Mouse (Mus musculus) CH12.LX (cell line): ENCODE measurements around the gene Focad. TPM values are rescaled to one million over a fixed set of nuclear protein-coding genes. Genes with fewer than 3 reads are reported as not detected.

Source experiments
- DNase-seq: peaks from one replicate; pipeline ENCODE4 v3.0.0-alpha.2; 2013; ENCODE audit errors: extremely low read depth
- H3K27ac ChIP-seq: 2 replicates; pipeline ENCODE4 v1.5.1; 2012; ENCODE audit warnings: low read depth, mild to moderate bottlenecking, control low read depth, moderate library complexity; ENCODE audit not compliant: insufficient read depth
- H3K27me3 ChIP-seq: replicated peaks from 2 replicates; pipeline ENCODE3; 2012; ENCODE audit warnings: inconsistent platforms
- H3K36me3 ChIP-seq, 2 experiments: replicated peaks in 1 of 2; 2 replicates each; pipeline versions ENCODE3 to v1.6.1; 2012; ENCODE audit warnings: inconsistent platforms in 1 of 2, low read length in 1 of 2, mild to moderate bottlenecking in 1 of 2, mixed read lengths in 1 of 2, moderate library complexity in 1 of 2; ENCODE audit not compliant: control insufficient read depth in 1 of 2, insufficient read depth in 1 of 2
- H3K4me1 ChIP-seq, 2 experiments: 2 replicates each; pipeline ENCODE4 v1.6.1; 2012; ENCODE audit warnings: inconsistent platforms in 1 of 2, moderate library complexity in 1 of 2; ENCODE audit not compliant: insufficient read depth in 2 of 2, control insufficient read depth in 1 of 2
- H3K4me2 ChIP-seq: 2 replicates; pipeline ENCODE4 v1.6.1; 2012; ENCODE audit warnings: low read depth, mild to moderate bottlenecking, control low read depth; ENCODE audit not compliant: poor library complexity, insufficient read depth, severe bottlenecking
- H3K4me3 ChIP-seq, 3 experiments: fragments of 150-350 bp in 1 of 3; sonication (generic) in 1 of 3; replicated peaks in 1 of 3; 2 replicates each; pipeline versions ENCODE3 to v1.5.1; 2011 to 2012; ENCODE audit warnings: low read depth in 2 of 3, low read length in 2 of 3, mild to moderate bottlenecking in 2 of 3, moderate library complexity in 2 of 3, control low read depth in 1 of 3, improper control_type of control experiment in 1 of 3, inconsistent platforms in 1 of 3, mixed read lengths in 1 of 3; ENCODE audit not compliant: poor library complexity in 1 of 3
- H3K79me2 ChIP-seq: replicated peaks from 2 replicates; pipeline ENCODE4 v1.6.1; 2012; ENCODE audit warnings: mild to moderate bottlenecking, moderate library complexity; ENCODE audit not compliant: control insufficient read depth, poor library complexity, insufficient read depth, severe bottlenecking; ENCODE audit errors: extremely low read depth
- H3K9ac ChIP-seq: 2 replicates; pipeline ENCODE4 v1.6.1; 2012; ENCODE audit warnings: low read depth, mild to moderate bottlenecking, control low read depth, moderate library complexity; ENCODE audit not compliant: insufficient read depth
- H3K9me3 ChIP-seq: replicated peaks from 2 replicates; pipeline ENCODE3; 2012; ENCODE audit warnings: low read length, inconsistent platforms, mixed read lengths
- BHLHE40 ChIP-seq: IDR thresholded peaks from 2 replicates; pipeline ENCODE4 v1.6.1; 2011; ENCODE audit warnings: mild to moderate bottlenecking, low read depth, low read length, improper control_type of control experiment
- CTCF ChIP-seq, 2 experiments: IDR thresholded peaks in 1 of 2; conservative IDR thresholded peaks in 1 of 2; 2 replicates each; pipeline ENCODE4 v1.5.1; 2011 to 2012; ENCODE audit warnings: low read depth in 2 of 2, low read length in 2 of 2, improper control_type of control experiment in 1 of 2, inconsistent platforms in 1 of 2, mild to moderate bottlenecking in 1 of 2, moderate library complexity in 1 of 2
- E2F4 ChIP-seq: IDR thresholded peaks from 2 replicates; pipeline ENCODE4 v1.6.1; 2011; ENCODE audit warnings: low read depth, low read length, improper control_type of control experiment; ENCODE audit not compliant: insufficient replicate concordance
- ELF1 ChIP-seq: IDR thresholded peaks from 2 replicates; pipeline ENCODE4 v1.6.1; 2014; ENCODE audit warnings: low read depth, mild to moderate bottlenecking, inconsistent platforms, low read length, improper control_type of control experiment
- EP300 ChIP-seq: IDR thresholded peaks from 2 replicates; pipeline ENCODE4 v1.6.1; 2011; ENCODE audit warnings: low read length, improper control_type of control experiment
- HCFC1 ChIP-seq: IDR thresholded peaks from 2 replicates; pipeline ENCODE4 v1.6.1; 2012; ENCODE audit warnings: low read depth, mild to moderate bottlenecking, inconsistent platforms, low read length, improper control_type of control experiment
- IRF4 ChIP-seq: IDR thresholded peaks from 2 replicates; pipeline ENCODE4 v1.6.1; 2014; ENCODE audit warnings: low read depth, mild to moderate bottlenecking, inconsistent platforms, low read length, improper control_type of control experiment
- JUN ChIP-seq: IDR thresholded peaks from 2 replicates; pipeline ENCODE4 v1.6.1; 2011; ENCODE audit warnings: low read depth, mild to moderate bottlenecking, low read length, improper control_type of control experiment, moderate library complexity; ENCODE audit not compliant: insufficient read depth
- JUND ChIP-seq: conservative IDR thresholded peaks from 2 replicates; pipeline ENCODE4 v1.6.1; 2011; ENCODE audit warnings: low read depth, low read length, improper control_type of control experiment
- KAT2A ChIP-seq: IDR thresholded peaks from 2 replicates; pipeline ENCODE4 v1.6.1; 2012; ENCODE audit warnings: low read length, improper control_type of control experiment, inconsistent platforms; ENCODE audit not compliant: insufficient replicate concordance
- MAFK ChIP-seq: IDR thresholded peaks from 2 replicates; pipeline ENCODE4 v1.6.1; 2011; ENCODE audit warnings: low read length, improper control_type of control experiment; ENCODE audit not compliant: insufficient replicate concordance
- MAX ChIP-seq: IDR thresholded peaks from 2 replicates; pipeline ENCODE4 v1.6.1; 2011; ENCODE audit warnings: low read length, improper control_type of control experiment
- MEF2A ChIP-seq: IDR thresholded peaks from 2 replicates; pipeline ENCODE4 v1.6.1; 2014; ENCODE audit warnings: low read depth, mild to moderate bottlenecking, inconsistent platforms, low read length, improper control_type of control experiment, borderline replicate concordance
- MXI1 ChIP-seq: IDR thresholded peaks from 2 replicates; pipeline ENCODE4 v1.6.1; 2011; ENCODE audit warnings: mild to moderate bottlenecking, low read depth, low read length, improper control_type of control experiment
- MYC ChIP-seq: IDR thresholded peaks from 2 replicates; pipeline ENCODE4 v1.6.1; 2011; ENCODE audit warnings: low read depth, mild to moderate bottlenecking, improper control_type of control experiment, low read length
- NELFE ChIP-seq: IDR thresholded peaks from 2 replicates; pipeline ENCODE4 v1.6.1; 2011; ENCODE audit warnings: low read depth, low read length, improper control_type of control experiment
- NRF1 ChIP-seq: IDR thresholded peaks from 2 replicates; pipeline ENCODE4 v1.6.1; 2014; ENCODE audit warnings: low read depth, mild to moderate bottlenecking, inconsistent platforms, low read length, improper control_type of control experiment, moderate library complexity
- PAX5 ChIP-seq: IDR thresholded peaks from 2 replicates; pipeline ENCODE4 v1.6.1; 2012; ENCODE audit warnings: low read length, inconsistent platforms, mixed read lengths
- POLR2A ChIP-seq: IDR thresholded peaks from 2 replicates; pipeline ENCODE4 v1.6.1; 2011; ENCODE audit warnings: low read depth, mild to moderate bottlenecking, improper control_type of control experiment, low read length
- POLR2AphosphoS2 ChIP-seq: IDR thresholded peaks from 2 replicates; pipeline ENCODE4 v1.6.1; 2011; ENCODE audit warnings: low read depth, low read length, improper control_type of control experiment
- RAD21 ChIP-seq: IDR thresholded peaks from 2 replicates; pipeline ENCODE4 v1.6.1; 2011; ENCODE audit warnings: low read depth, mild to moderate bottlenecking, low read length, improper control_type of control experiment, moderate library complexity
- RCOR1 ChIP-seq: conservative IDR thresholded peaks from 2 replicates; pipeline ENCODE4 v1.6.1; 2012; ENCODE audit warnings: low read depth, mild to moderate bottlenecking, inconsistent platforms, low read length, improper control_type of control experiment
- SIN3A ChIP-seq: IDR thresholded peaks from 2 replicates; pipeline ENCODE4 v1.6.1; 2012; ENCODE audit warnings: low read length, improper control_type of control experiment, inconsistent platforms
- SMC3 ChIP-seq: IDR thresholded peaks from 2 replicates; pipeline ENCODE4 v1.6.1; 2011; ENCODE audit warnings: low read depth, low read length, improper control_type of control experiment
- TBP ChIP-seq: conservative IDR thresholded peaks from 2 replicates; pipeline ENCODE4 v1.6.1; 2011; ENCODE audit warnings: low read depth, low read length, improper control_type of control experiment
- TCF12 ChIP-seq: IDR thresholded peaks from 2 replicates; pipeline ENCODE4 v1.6.1; 2014; ENCODE audit warnings: low read depth, mild to moderate bottlenecking, inconsistent platforms, low read length, improper control_type of control experiment
- UBTF ChIP-seq: IDR thresholded peaks from 2 replicates; pipeline ENCODE4 v1.6.1; 2012; ENCODE audit warnings: low read depth, mild to moderate bottlenecking, inconsistent platforms, low read length, improper control_type of control experiment, moderate library complexity
- USF1 ChIP-seq: IDR thresholded peaks from 2 replicates; pipeline ENCODE4 v1.6.1; 2014; ENCODE audit warnings: low read depth, mild to moderate bottlenecking, inconsistent platforms, low read length, improper control_type of control experiment
- USF2 ChIP-seq: conservative IDR thresholded peaks from 2 replicates; pipeline ENCODE4 v1.6.1; 2011; ENCODE audit warnings: low read depth, low read length, improper control_type of control experiment
- ZKSCAN1 ChIP-seq: IDR thresholded peaks from 2 replicates; pipeline ENCODE4 v1.6.1; 2012; ENCODE audit warnings: low read depth, inconsistent platforms, low read length, improper control_type of control experiment, borderline replicate concordance
- ZMIZ1 ChIP-seq: IDR thresholded peaks from 2 replicates; pipeline ENCODE4 v1.6.1; 2012; ENCODE audit warnings: low read depth, mild to moderate bottlenecking, inconsistent platforms, low read length, improper control_type of control experiment
- ZNF384 ChIP-seq: IDR thresholded peaks from 2 replicates; pipeline ENCODE4 v1.6.1; 2012; ENCODE audit warnings: low read depth, low read length, improper control_type of control experiment, inconsistent platforms
- dilution Hi-C: fragments of 300-500 bp; cut with MboI; formaldehyde crosslinking; loops from 2 replicates; pipeline ENCODE4 v1.14.3; 2020; ENCODE audit warnings: low sequenced_read_pairs; ENCODE audit not compliant: extremely low pct_unique_long_range_greater_than_20kb, extremely low pct_ligation_motif_present
- in situ Hi-C: fragments of 300-500 bp; cut with MboI; formaldehyde crosslinking; loops from 3 replicates; pipeline ENCODE4 v1.14.3; 2019; ENCODE audit warnings: low sequenced_read_pairs, low pct_ligation_motif_present, low pct_unique_long_range_greater_than_20kb, mixed read lengths
- polyA plus RNA-seq: library from polyadenylated mRNA; unstranded; fragments of >175 nt; gene quantifications from 2 replicates; pipeline ENCODE4 v1.2.1, GENCODE M21; 2012; ENCODE audit warnings: low read depth; ENCODE audit not compliant: insufficient read length
- total RNA-seq, 2 experiments: library from RNA; depleted of rRNA; stranded (reverse); fragments of 300-350 nt in 1 of 2; fragments of >200 nt in 1 of 2; gene quantifications; 2 replicates each; pipeline ENCODE4 v1.2.3; 2012 to 2014

Gene Focad
- total and polyA plus RNA-seq, 3 experiments = 17.3 to 18.9 (median 18.2) TPM

- in situ Hi-C loops = no loop called here
- H3K27ac ChIP-seq = no peak overlapping the region
Measured at GRCm38 (mm10) chr4:88213895-88214294, 119.5 kb downstream of the Focad start.

GRCm38 (mm10) chr4:88218286-88218685 is 123.9 kb downstream of the Focad start:
- H3K9ac ChIP-seq = no peak overlapping the region
- in situ Hi-C loops (no loop called here), dilution Hi-C loops (no loop called here)
- H3K36me3 ChIP-seq = peaks cover 0 to 2% of the 10 kb centered on the region in 2 experiments
- H3K27me3 ChIP-seq = no peaks in the 10 kb centered on the region
- no peaks in the 10 kb centered on the region for H3K79me2 ChIP-seq
- peaks cover 2 to 5% of the 10 kb centered on the region in 2 experiments; a peak in 2 of 4 replicates for H3K4me1 ChIP-seq
- H3K4me2 ChIP-seq = no peak overlapping the region
- H3K9me3 ChIP-seq = no peaks in the 10 kb centered on the region
- no peak for DNase-seq
- no peak overlapping the region for H3K4me3 ChIP-seq
- no peak overlapping the region for H3K27ac ChIP-seq
- TF ChIP-seq TBP (no peak), SIN3A (no peak), NELFE (no peak), USF1 (no peak), UBTF (no peak), POLR2A (no peak), NRF1 (no peak), EP300 (no peak), MAFK (no peak), KAT2A (no peak), MEF2A (no peak), BHLHE40 (no peak), JUN (no peak), CTCF (conservative IDR thresholded peaks at IDR 0.05 in 1 of 2, IDR thresholded peaks at IDR 0.05 in 1 of 2; ENCODE audit: low read depth in 2 of 2, low read length in 2 of 2) (no peak), RAD21 (no peak), MXI1 (no peak), USF2 (no peak)

More at GRCm38 (mm10) chr4:88213895-88214294, 119.5 kb downstream of the Focad start:
- DNase-seq = no peak
- no peak overlapping the region for H3K9ac ChIP-seq
- H3K4me1 ChIP-seq = peaks cover 5 to 16% of the 10 kb centered on the region in 2 experiments; a peak in 3 of 4 replicates
- H3K79me2 ChIP-seq = no peaks in the 10 kb centered on the region
- no peaks in the 10 kb centered on the region for H3K27me3 ChIP-seq
- H3K36me3 ChIP-seq = peaks cover 0 to 3% of the 10 kb centered on the region in 2 experiments
- dilution Hi-C loops = no loop called here
- no peaks in the 10 kb centered on the region for H3K9me3 ChIP-seq
- H3K4me3 ChIP-seq = no peak overlapping the region
- H3K4me2 ChIP-seq = no peak overlapping the region
- TF ChIP-seq ZKSCAN1 (no peak), USF1 (no peak), MEF2A (no peak), PAX5 (no peak), ZMIZ1 (no peak), NELFE (no peak), HCFC1 (no peak), ELF1 (no peak), POLR2AphosphoS2 (no peak), SMC3 (no peak), IRF4 (no peak), MAFK (no peak), E2F4 (no peak), JUND (no peak), MAX (no peak), TCF12 (no peak), BHLHE40 (no peak), MYC (no peak), ZNF384 (no peak), RCOR1 (no peak)
